ENCODE assay signal across 8 mouse cellular contexts in genomic region chr3:153910489-153910888, GRCm38 (mm10). TPM values are rescaled to one million over a fixed set of nuclear protein-coding genes. Genes with fewer than 3 reads are reported as not detected.
DNase-seq lines count a peak whose midpoint lies in the region; ATAC-seq and TF ChIP-seq lines count a peak whose summit lies in the region.

No protein-coding gene starts in this region.

- no peak for TF ChIP-seq EP300 in lung, postnatal 0 days (IDR thresholded peaks at IDR 0.05)

- peaks cover 56% of the 10 kb centered on the region for H3K36me3 ChIP-seq in lung, embryonic 15.5 days
- peaks cover 38% of the 10 kb centered on the region for H3K36me3 ChIP-seq in lung, postnatal 0 days (ENCODE audit: insufficient read depth, low read length)
- peaks cover 62% of the 10 kb centered on the region for H3K36me3 ChIP-seq in embryonic facial prominence, embryonic 14.5 days (ENCODE audit: control insufficient read depth, insufficient read depth, low read length)
- H3K36me3 ChIP-seq in limb, embryonic 12.5 days, result peaks cover 62% of the 10 kb centered on the region
- peaks cover 45% of the 10 kb centered on the region for H3K36me3 ChIP-seq in stomach, embryonic 15.5 days

- H3K9me3 ChIP-seq in lung, embryonic 15.5 days, result no peaks in the 10 kb centered on the region
- H3K9me3 ChIP-seq in lung, postnatal 0 days (ENCODE audit: low read length), result no peaks in the 10 kb centered on the region
- no peaks in the 10 kb centered on the region for H3K9me3 ChIP-seq in embryonic facial prominence, embryonic 14.5 days (ENCODE audit: control insufficient read depth, low read length)
- no peaks in the 10 kb centered on the region for H3K9me3 ChIP-seq in limb, embryonic 12.5 days
- no peaks in the 10 kb centered on the region for H3K9me3 ChIP-seq in stomach, embryonic 15.5 days

- no peaks in the 10 kb centered on the region for H3K27me3 ChIP-seq in lung, embryonic 15.5 days
- no peaks in the 10 kb centered on the region for H3K27me3 ChIP-seq in lung, postnatal 0 days (replicated peaks; ENCODE audit: insufficient read depth, low read length)
- H3K27me3 ChIP-seq in embryonic facial prominence, embryonic 14.5 days (replicated peaks; ENCODE audit: control insufficient read depth, insufficient read depth, low read length), result no peaks in the 10 kb centered on the region
- H3K27me3 ChIP-seq in limb, embryonic 12.5 days, result no peaks in the 10 kb centered on the region
- H3K27me3 ChIP-seq in stomach, embryonic 15.5 days (replicated peaks), result no peaks in the 10 kb centered on the region

- no peak for DNase-seq in lung, postnatal 0 days (ENCODE audit: low spot score)
- DNase-seq in embryonic facial prominence, embryonic 14.5 days (ENCODE audit: low spot score), result no peak
- no peak for DNase-seq in gastrocnemius, postnatal 10 days
- DNase-seq in embryo, embryonic 11 days, result no peak

- no peak overlapping the region for H3K27ac ChIP-seq in lung, embryonic 15.5 days
- H3K27ac ChIP-seq in lung, postnatal 0 days (ENCODE audit: low read length), result no peak overlapping the region
- H3K27ac ChIP-seq in embryonic facial prominence, embryonic 14.5 days (replicated peaks; ENCODE audit: low read depth, low read length), result no peak overlapping the region
- H3K27ac ChIP-seq in limb, embryonic 12.5 days, result no peak overlapping the region
- H3K27ac ChIP-seq in stomach, embryonic 15.5 days, result peak overlapping the region; percentile 19; the same call in 1 of the 2 replicates

- peak overlapping the region; percentile 74 for H3K4me2 ChIP-seq in lung, embryonic 15.5 days
- no peak overlapping the region for H3K4me2 ChIP-seq in lung, postnatal 0 days (replicated peaks; ENCODE audit: low read depth, low read length)
- peak overlapping the region; percentile 76 for H3K4me2 ChIP-seq in embryonic facial prominence, embryonic 14.5 days (ENCODE audit: low read depth, low read length)
- peak overlapping the region; percentile 91 for H3K4me2 ChIP-seq in limb, embryonic 12.5 days
- H3K4me2 ChIP-seq in stomach, embryonic 15.5 days, result peak overlapping the region; percentile 74

- 0 out of 2 replicates have a peak overlapping the region, but pooled peaks have one; percentile 89 for H3K9ac ChIP-seq in lung, embryonic 15.5 days
- no peak overlapping the region for H3K9ac ChIP-seq in lung, postnatal 0 days (replicated peaks; ENCODE audit: low read depth)
- H3K9ac ChIP-seq in embryonic facial prominence, embryonic 14.5 days (ENCODE audit: low read depth, low read length), result peak overlapping the region; percentile 97
- no peak overlapping the region; the same call in 1 of the 2 replicates for H3K9ac ChIP-seq in limb, embryonic 12.5 days (replicated peaks)
- no peak overlapping the region; the same call in 1 of the 2 replicates for H3K9ac ChIP-seq in stomach, embryonic 15.5 days

- H3K4me3 ChIP-seq in lung, embryonic 15.5 days, result peak overlapping the region; percentile 78
- no peak overlapping the region for H3K4me3 ChIP-seq in lung, postnatal 0 days (ENCODE audit: low read depth, low read length)
- H3K4me3 ChIP-seq in embryonic facial prominence, embryonic 14.5 days (ENCODE audit: low read depth, low read length), result peak overlapping the region; percentile 96
- peak overlapping the region; percentile 80 for H3K4me3 ChIP-seq in limb, embryonic 12.5 days (replicated peaks)
- peak overlapping the region; percentile 78 for H3K4me3 ChIP-seq in stomach, embryonic 15.5 days (replicated peaks)

- TF ChIP-seq CTCF in lung, postnatal 0 days (IDR thresholded peaks at IDR 0.05), result no peak

- H3K4me1 ChIP-seq in lung, embryonic 15.5 days, result peaks cover 44% of the 10 kb centered on the region
- peaks cover 16% of the 10 kb centered on the region; the same call in 1 of the 2 replicates for H3K4me1 ChIP-seq in lung, postnatal 0 days (ENCODE audit: insufficient read depth, low read depth, low read length)
- peaks cover 23% of the 10 kb centered on the region for H3K4me1 ChIP-seq in embryonic facial prominence, embryonic 14.5 days (ENCODE audit: control insufficient read depth, insufficient read depth, low read length)
- peaks cover 46% of the 10 kb centered on the region for H3K4me1 ChIP-seq in limb, embryonic 12.5 days (replicated peaks)
- H3K4me1 ChIP-seq in stomach, embryonic 15.5 days, result peaks cover 39% of the 10 kb centered on the region

- 56% methylated on average over 7 of the region's 7 CpGs for WGBS in lung, embryonic 15.5 days
- 46% methylated on average over 7 of the region's 7 CpGs for WGBS in lung, postnatal 0 days
- WGBS in embryonic facial prominence, embryonic 14.5 days, result 75% methylated on average over 7 of the region's 7 CpGs
- 75% methylated on average over 7 of the region's 7 CpGs for WGBS in limb, embryonic 12.5 days
- 61% methylated on average over 7 of the region's 7 CpGs for WGBS in stomach, embryonic 15.5 days

- ATAC-seq in lung, embryonic 15.5 days (ENCODE audit: borderline replicate concordance, extremely low read depth, low FRiP score, low TSS enrichment), result no peak
- no peak for ATAC-seq in lung, postnatal 0 days
- no peak for ATAC-seq in embryonic facial prominence, embryonic 14.5 days (ENCODE audit: low read depth)
- ATAC-seq in limb, embryonic 12.5 days (ENCODE audit: insufficient number of reproducible peaks, insufficient read depth, low FRiP score, low TSS enrichment, low read depth), result no peak
- ATAC-seq in stomach, embryonic 15.5 days (ENCODE audit: insufficient read depth, low FRiP score, low read depth), result no peak
- ATAC-seq in megakaryocyte progenitor cell, adult 5-6 weeks (replicated peaks; ENCODE audit: poor library complexity), result no peak

RNA-seq across cellular contexts. Expression of gene Rabggtb, which starts 2.3 kb away (rescaled TPM):
- 48.6 and 49.6 TPM in 2 replicates for polyA plus RNA-seq in lung, embryonic 15.5 days (2015; fragmentation: Nextera tagmentation; extraction: Ambion mirVana)
- polyA plus RNA-seq in lung, postnatal 0 days (2015; fragmentation: Nextera tagmentation; extraction: Ambion mirVana), result 28.3 and 29.0 TPM in 2 replicates
- polyA plus RNA-seq in embryonic facial prominence, embryonic 14.5 days (2014; fragmentation: Nextera tagmentation; extraction: Ambion mirVana), result 54.0 and 56.2 TPM in 2 replicates
- polyA plus RNA-seq in limb, embryonic 12.5 days (2016; fragmentation: Nextera tagmentation; extraction: Ambion mirVana), result 39.6 and 46.3 TPM in 2 replicates
- 52.5 and 56.2 TPM in 2 replicates for polyA plus RNA-seq in stomach, embryonic 15.5 days (2015; fragmentation: Nextera tagmentation; extraction: Ambion mirVana)
- 10 to 100 TPM; 67.0 to 72.3 TPM for total RNA-seq in gastrocnemius, postnatal 10 days (2021)
- 121 and 132 TPM in 2 replicates for total RNA-seq in megakaryocyte progenitor cell, adult 5-6 weeks (2015)
- 129 and 171 TPM in 2 replicates for total RNA-seq in megakaryocyte progenitor cell, adult 5-6 weeks (2017)

RNA-seq across cellular contexts. Expression of gene Msh4, which starts 4.6 kb away (rescaled TPM):
- polyA plus RNA-seq in lung, embryonic 15.5 days (2015; fragmentation: Nextera tagmentation; extraction: Ambion mirVana), result 0.06 and 0.11 TPM in 2 replicates
- polyA plus RNA-seq in lung, postnatal 0 days (2015; fragmentation: Nextera tagmentation; extraction: Ambion mirVana), result 0.04 and 0.08 TPM in 2 replicates
- 0.06 TPM in 1 of 2 replicates, not detected in the other for polyA plus RNA-seq in embryonic facial prominence, embryonic 14.5 days (2014; fragmentation: Nextera tagmentation; extraction: Ambion mirVana)
- 0.06 and 0.15 TPM in 2 replicates for polyA plus RNA-seq in limb, embryonic 12.5 days (2016; fragmentation: Nextera tagmentation; extraction: Ambion mirVana)
- polyA plus RNA-seq in stomach, embryonic 15.5 days (2015; fragmentation: Nextera tagmentation; extraction: Ambion mirVana), result 0.08 and 0.09 TPM in 2 replicates
- total RNA-seq in gastrocnemius, postnatal 10 days (2021), result under 1 TPM; 0.16 to 0.25 TPM
- total RNA-seq in megakaryocyte progenitor cell, adult 5-6 weeks (2015), result not detected in 2 replicates
- 0.25 TPM in 1 of 2 replicates, not detected in the other for total RNA-seq in megakaryocyte progenitor cell, adult 5-6 weeks (2017)

RNA-seq across cellular contexts. Expression of gene Acadm, which starts 33.9 kb away (rescaled TPM):
- 53.2 and 60.5 TPM in 2 replicates for polyA plus RNA-seq in lung, embryonic 15.5 days (2015; fragmentation: Nextera tagmentation; extraction: Ambion mirVana)
- polyA plus RNA-seq in lung, postnatal 0 days (2015; fragmentation: Nextera tagmentation; extraction: Ambion mirVana), result 68.9 and 75.9 TPM in 2 replicates
- 79.4 and 81.1 TPM in 2 replicates for polyA plus RNA-seq in embryonic facial prominence, embryonic 14.5 days (2014; fragmentation: Nextera tagmentation; extraction: Ambion mirVana)
- polyA plus RNA-seq in limb, embryonic 12.5 days (2016; fragmentation: Nextera tagmentation; extraction: Ambion mirVana), result 53.2 and 54.4 TPM in 2 replicates
- 87.9 and 103 TPM in 2 replicates for polyA plus RNA-seq in stomach, embryonic 15.5 days (2015; fragmentation: Nextera tagmentation; extraction: Ambion mirVana)
- total RNA-seq in gastrocnemius, postnatal 10 days (2021), result 100 to 1,000 TPM; 248 to 275 TPM
- total RNA-seq in megakaryocyte progenitor cell, adult 5-6 weeks (2015), result 65.5 and 70.0 TPM in 2 replicates
- 216 TPM in 2 replicates for total RNA-seq in megakaryocyte progenitor cell, adult 5-6 weeks (2017)

Comparison
In these comparisons a context has a peak if more than half of its experiments do, and no peak if none do; other contexts are left out.
1. H3K9ac ChIP-seq: peak in lung, embryonic 15.5 days (single experiment) and embryonic facial prominence, embryonic 14.5 days (single experiment); none in lung, postnatal 0 days (single experiment), limb, embryonic 12.5 days (single experiment) and stomach, embryonic 15.5 days (single experiment).